Mouse (Mus musculus) neural tube, embryonic 15.5 days (tissue): ENCODE measurements around the gene Glg1. TPM values are rescaled to one million over a fixed set of nuclear protein-coding genes. Genes with fewer than 3 reads are reported as not detected.
A peak's percentile ranks its signal among the peaks of the same experiment; 100 is the strongest.
"Not testable (repeated sequence)": the region's sequence is repeated elsewhere in the genome, so short reads cannot be mapped to it uniquely, and the experiment has no call there.

ENCODE experiments used
- ATAC-seq: fragments of 200-750 bp; cut with Nextera tagmentation; 2 replicates; pipeline ENCODE4 v1.8.0; 2017; ENCODE audit warnings: mild to moderate bottlenecking, moderate TSS enrichment, moderate library complexity; ENCODE audit not compliant: low FRiP score
- H3K27ac ChIP-seq: fragments of 300-500 bp; sonication (generic); replicated peaks from 2 replicates; pipeline ENCODE4 v1.5.1; 2015; ENCODE audit warnings: mild to moderate bottlenecking, inconsistent platforms
- H3K27me3 ChIP-seq: fragments of 300-500 bp; sonication (generic); replicated peaks from 2 replicates; pipeline ENCODE4 v1.6.1; 2015; ENCODE audit warnings: inconsistent platforms
- H3K36me3 ChIP-seq: fragments of 300-500 bp; sonication (generic); 2 replicates; pipeline ENCODE4 v1.6.1; 2015; ENCODE audit warnings: inconsistent platforms
- H3K4me1 ChIP-seq: fragments of 300-500 bp; sonication (generic); 2 replicates; pipeline ENCODE4 v1.6.1; 2015; ENCODE audit warnings: inconsistent platforms
- H3K4me2 ChIP-seq: fragments of 300-500 bp; sonication (generic); 2 replicates; pipeline ENCODE4 v1.6.1; 2015; ENCODE audit warnings: inconsistent platforms, mild to moderate bottlenecking, moderate library complexity
- H3K4me3 ChIP-seq: fragments of 300-500 bp; sonication (generic); replicated peaks from 2 replicates; pipeline ENCODE4 v1.5.1; 2015; ENCODE audit warnings: mild to moderate bottlenecking, inconsistent platforms
- H3K9ac ChIP-seq: fragments of 300-500 bp; sonication (generic); replicated peaks from 2 replicates; pipeline ENCODE4 v1.6.1; 2015; ENCODE audit warnings: mild to moderate bottlenecking, inconsistent platforms
- H3K9me3 ChIP-seq: fragments of 300-500 bp; sonication (generic); replicated peaks from 2 replicates; pipeline ENCODE4 v1.6.1; 2016; ENCODE audit warnings: inconsistent platforms
- WGBS: fragments of 180-500 bp; shearing (Covaris S2); methylation state at CpG from one replicate; pipeline ENCODE4 v1.1.7; 2015; ENCODE audit warnings: mixed read lengths; 5-methylcytosine and 5-hydroxymethylcytosine counted together
- polyA plus RNA-seq: library from polyadenylated mRNA; unstranded; fragments of >200 nt; fragmentation: Nextera tagmentation; extraction: Ambion mirVana; gene quantifications from 2 replicates; pipeline ENCODE4 v1.2.1, GENCODE M21; 2015

Gene Glg1
- 61.0 and 63.6 TPM in 2 replicates for polyA plus RNA-seq

GRCm38 (mm10) chr8:111258631-111259407 lies at the start of gene Glg1:
Glg1 (minus strand) TSS chr8:111259216.
- Histone ChIP-seq H3K4me2 (peak within 1 kb of the TSS; percentile 61), H3K4me3 (peak within 1 kb of the TSS; percentile 56), H3K4me1 (peaks cover 23% of the 10 kb centered on the region), H3K9ac (peak within 1 kb of the TSS; percentile 70), H3K27ac (peak within 1 kb of the TSS; percentile 99), H3K36me3 (no peaks in the 10 kb centered on the region), H3K27me3 (no peaks in the 10 kb centered on the region), H3K9me3 (no peaks in the 10 kb centered on the region)
- under 1% methylated on average over 75 of the region's 76 CpGs for WGBS
- peak; percentile 95 for ATAC-seq

DNA sequence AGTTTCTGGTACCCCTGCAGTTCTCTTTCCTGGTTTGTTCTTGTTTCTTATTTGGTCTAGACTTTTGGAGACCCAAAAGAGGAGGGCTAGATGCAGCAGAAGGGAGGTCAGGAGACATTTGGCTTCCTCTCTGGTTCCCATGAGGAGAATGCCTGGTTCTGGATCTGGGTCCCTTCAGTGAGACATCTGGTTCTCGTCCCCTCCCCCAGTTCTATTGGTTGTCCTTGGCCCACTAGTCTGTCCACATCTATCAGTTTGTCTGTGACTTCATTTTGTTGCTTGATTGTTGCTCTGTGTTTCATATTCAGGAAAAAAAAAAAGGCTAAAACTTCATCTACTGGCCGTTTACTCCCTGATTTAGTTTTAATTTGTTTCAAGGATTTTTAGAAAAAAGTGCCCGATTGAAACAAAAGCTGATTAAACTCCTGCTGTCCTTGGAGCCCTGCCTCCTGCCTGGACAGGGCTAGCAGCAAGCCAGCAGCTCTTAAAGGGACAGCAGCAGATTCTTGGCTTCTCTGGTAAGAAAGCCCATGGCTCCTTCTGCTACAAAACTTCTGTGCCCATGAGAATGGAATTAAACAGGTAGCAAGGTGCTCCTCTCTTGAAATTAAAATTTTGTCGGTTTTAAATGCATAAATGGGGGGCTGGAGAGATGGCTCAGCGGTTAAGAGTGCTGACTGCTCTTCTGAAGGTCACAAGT lies 46.2 kb upstream of the Glg1 start:
- H3K4me1 ChIP-seq = 0 out of 2 replicates have a peak, but pooled peaks cover 3% of the 10 kb centered on the region
- no peak for ATAC-seq
- no peaks in the 10 kb centered on the region for H3K9me3 ChIP-seq
- H3K27me3 ChIP-seq = no peaks in the 10 kb centered on the region
- WGBS = 42% methylated on average over 5 of the region's 5 CpGs
- no peak overlapping the region for H3K27ac ChIP-seq
- no peak overlapping the region for H3K4me3 ChIP-seq
- H3K36me3 ChIP-seq = no peaks in the 10 kb centered on the region
- no peak overlapping the region for H3K9ac ChIP-seq
- no peak overlapping the region for H3K4me2 ChIP-seq

DNA sequence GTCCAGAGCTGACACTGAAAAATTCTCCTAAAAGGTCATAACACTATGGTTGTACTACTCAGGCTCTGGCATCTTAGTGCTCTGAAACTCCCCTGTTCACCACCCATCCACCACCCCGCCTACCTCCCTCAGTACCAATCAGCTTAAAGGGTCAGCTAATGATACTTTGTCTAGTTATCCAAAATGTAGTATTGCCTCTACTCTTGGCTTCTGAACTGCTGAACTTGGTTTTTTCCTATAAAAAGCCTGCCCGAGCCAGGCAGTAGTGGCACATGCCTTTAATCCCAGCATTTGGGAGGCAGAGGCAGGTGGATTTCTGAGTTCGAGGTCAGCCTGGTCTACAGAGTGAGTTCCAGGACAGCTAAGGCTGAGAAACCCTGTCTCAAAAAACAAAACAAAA lies 45.3 kb upstream of the Glg1 start:
- H3K9ac ChIP-seq = no peak overlapping the region
- no peak overlapping the region for H3K4me2 ChIP-seq
- H3K27ac ChIP-seq = no peak overlapping the region
- no peak overlapping the region for H3K4me3 ChIP-seq
- ATAC-seq = no peak
- WGBS = 95% methylated on average over 3 of the region's 3 CpGs
- no peaks in the 10 kb centered on the region for H3K27me3 ChIP-seq
- no peaks in the 10 kb centered on the region for H3K9me3 ChIP-seq
- no peaks in the 10 kb centered on the region for H3K36me3 ChIP-seq
- H3K4me1 ChIP-seq = peaks cover 4% of the 10 kb centered on the region; the same call in 1 of the 2 replicates

DNA sequence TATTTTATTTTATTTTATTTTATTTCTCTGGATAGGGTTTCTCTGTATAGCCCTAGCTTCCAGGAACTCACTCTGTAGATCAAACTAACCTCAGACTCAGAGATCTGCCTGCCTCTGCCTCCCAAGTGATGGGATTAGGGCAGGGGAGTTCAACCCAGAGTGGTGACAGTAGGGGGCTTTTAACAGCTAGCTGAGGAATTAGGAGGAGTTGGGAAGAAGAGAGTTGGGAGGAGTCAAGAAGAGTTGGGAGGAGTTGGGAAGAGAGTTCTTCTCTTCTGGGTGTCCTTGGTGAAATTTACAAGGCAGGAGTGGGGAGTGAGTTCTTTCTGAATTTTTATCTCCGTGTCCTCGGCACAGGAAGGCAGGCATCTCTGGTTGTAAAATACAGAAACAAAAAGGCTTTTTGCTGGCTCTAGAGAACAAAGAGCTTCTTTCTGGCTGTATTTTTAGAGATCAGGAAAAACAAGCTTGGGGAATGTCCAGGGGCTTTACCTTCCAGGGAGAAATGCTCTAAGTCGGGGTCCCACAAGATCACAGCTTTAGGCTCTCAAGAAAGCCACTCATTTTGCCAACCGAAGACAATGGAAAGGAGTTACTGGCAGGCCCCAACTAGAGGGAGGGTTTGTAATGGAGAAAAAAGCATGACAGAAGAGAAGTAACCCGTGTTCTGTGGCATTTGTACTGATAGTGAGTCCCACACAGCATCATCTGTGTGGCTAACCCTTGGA lies 44.2 kb upstream of the Glg1 start:
- not testable (repeated sequence) for ATAC-seq, H3K4me3 ChIP-seq, H3K27me3 ChIP-seq, H3K9ac ChIP-seq, H3K36me3 ChIP-seq, H3K4me2 ChIP-seq, H3K9me3 ChIP-seq, H3K27ac ChIP-seq
- H3K4me1 ChIP-seq = peaks cover 13% of the 10 kb centered on the region
- WGBS = 73% methylated on average over 5 of the region's 5 CpGs

DNA sequence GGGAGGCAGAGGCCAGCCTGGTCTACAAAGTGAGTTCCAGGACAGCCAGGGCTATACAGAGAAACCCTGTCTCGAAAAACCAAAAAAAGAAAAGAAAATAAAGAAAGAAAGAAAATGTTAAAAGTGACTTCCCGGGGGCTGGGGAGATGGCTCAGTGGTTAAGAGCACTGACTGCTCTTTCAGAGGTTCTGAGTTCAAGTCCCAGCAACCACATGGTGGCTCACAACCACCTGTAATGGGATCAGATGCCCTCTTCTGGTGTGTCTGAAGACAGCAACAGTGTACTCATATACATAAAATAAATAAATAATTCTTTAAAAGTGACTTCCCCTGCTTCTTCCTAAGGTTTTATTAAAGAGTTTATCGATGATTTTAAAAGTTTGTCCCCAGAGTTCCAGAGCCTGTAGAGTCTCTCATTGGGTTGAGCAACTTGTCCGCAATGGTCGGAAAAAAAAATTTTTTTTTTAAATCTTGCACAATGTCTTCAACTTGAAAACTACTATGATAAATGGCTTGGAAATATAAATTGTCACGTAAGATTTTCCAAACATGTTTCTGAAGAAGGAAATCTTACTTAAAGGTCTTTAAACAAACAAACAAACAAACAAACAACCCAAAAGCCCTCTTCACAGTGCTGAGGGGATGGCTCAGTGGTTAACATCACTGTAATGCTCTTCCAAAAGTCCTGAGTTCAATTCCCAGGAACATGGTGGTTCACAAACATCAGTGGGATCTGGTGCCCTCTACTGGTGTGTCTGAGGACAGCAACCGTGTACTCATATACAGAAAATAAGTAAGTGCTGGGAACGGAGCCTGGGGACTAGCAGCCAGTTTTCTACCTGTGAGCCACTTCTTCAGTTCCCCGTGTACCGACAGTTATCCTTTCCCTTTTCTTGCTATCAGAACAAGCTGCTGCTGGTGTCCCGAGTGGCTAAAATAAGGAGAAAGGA lies 41.9 kb upstream of the Glg1 start:
- Histone ChIP-seq H3K4me2 (peak overlapping the region; percentile 49), H3K4me3 (peak overlapping the region; percentile 96)

DNA sequence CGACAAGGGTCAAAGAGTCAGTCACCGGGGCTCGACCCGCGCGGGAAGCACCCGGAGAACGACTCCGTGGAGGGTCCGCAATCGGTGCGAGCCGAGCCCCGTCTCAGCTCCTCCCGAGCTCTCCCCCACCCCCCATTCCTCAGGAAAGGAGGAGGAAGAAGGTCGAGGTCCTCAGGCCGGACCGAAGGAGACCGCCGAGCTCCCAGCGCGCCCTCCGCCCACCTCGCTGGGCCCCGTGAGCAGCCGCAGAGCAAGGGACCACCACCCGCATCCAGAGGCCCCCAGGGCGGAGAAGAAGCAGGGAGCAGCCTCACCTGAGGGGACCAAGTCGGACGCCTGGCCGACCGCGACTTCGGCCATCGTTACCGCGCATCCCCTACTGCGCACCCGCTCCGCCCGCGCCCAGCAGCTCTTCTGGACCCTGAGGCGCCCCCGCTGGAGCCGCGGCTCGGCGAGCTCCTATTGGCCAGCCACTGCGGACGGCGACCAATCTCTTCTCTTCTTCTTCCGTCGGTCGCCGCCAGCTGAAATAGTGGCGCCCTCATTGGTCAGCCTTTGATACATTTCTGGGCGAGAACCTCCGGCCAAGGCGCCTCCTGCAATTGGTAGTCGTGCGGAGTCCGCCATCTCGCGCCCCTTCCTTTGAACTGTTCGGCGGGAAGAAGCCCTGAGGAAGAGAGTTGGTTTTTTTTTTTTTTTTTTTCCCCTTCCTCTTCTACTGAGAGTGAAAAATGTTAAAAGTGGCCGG lies 41.0 kb upstream of the Glg1 start, which contains the start of gene Rfwd3:
Gene Rfwd3, minus strand, starts transcription at position 402 of the 748 bp plus-strand sequence.
- Histone ChIP-seq H3K36me3 (peaks cover 8% of the 10 kb centered on the region), H3K9ac (peak within 1 kb of the TSS; percentile 84), H3K4me3 (peak within 1 kb of the TSS; percentile 96), H3K4me1 (peaks cover 20% of the 10 kb centered on the region), H3K27me3 (no peaks in the 10 kb centered on the region), H3K4me2 (peak within 1 kb of the TSS; percentile 77), H3K27ac (peak within 1 kb of the TSS; percentile 81), H3K9me3 (no peaks in the 10 kb centered on the region)
- WGBS = under 1% methylated on average over 66 of the region's 67 CpGs
- peak; percentile 100 for ATAC-seq

More for the DNA sequence above, 41.9 kb upstream of the Glg1 start:
- Histone ChIP-seq H3K27ac (no peak overlapping the region), H3K9ac (no peak overlapping the region), H3K4me1 (peaks cover 17% of the 10 kb centered on the region), H3K9me3 (no peaks in the 10 kb centered on the region), H3K27me3 (no peaks in the 10 kb centered on the region), H3K36me3 (peaks cover 5% of the 10 kb centered on the region)
- no peak for ATAC-seq
- 66% methylated on average over 11 of the region's 11 CpGs for WGBS

GRCm38 (mm10) chr8:111299363-111299820 lies 40.4 kb upstream of the Glg1 start:
- ATAC-seq = no peak
- WGBS = under 1% methylated on average over 28 of the region's 28 CpGs

GRCm38 (mm10) chr8:111298011-111298410 lies 39.0 kb upstream of the Glg1 start:
- Histone ChIP-seq H3K27ac (no peak overlapping the region), H3K36me3 (peaks cover 16% of the 10 kb centered on the region), H3K27me3 (no peaks in the 10 kb centered on the region), H3K9ac (no peak overlapping the region), H3K4me1 (peaks cover 20% of the 10 kb centered on the region), H3K4me3 (no peak overlapping the region), H3K4me2 (no peak overlapping the region), H3K9me3 (no peaks in the 10 kb centered on the region)
- no peak for ATAC-seq
- 97% methylated on average over 1 of the region's 1 CpGs for WGBS

More at GRCm38 (mm10) chr8:111299363-111299820, 40.4 kb upstream of the Glg1 start:
- no peaks in the 10 kb centered on the region for H3K27me3 ChIP-seq
- no peaks in the 10 kb centered on the region for H3K9me3 ChIP-seq
- H3K36me3 ChIP-seq = peaks cover 8% of the 10 kb centered on the region
- peak overlapping the region; percentile 84 for H3K9ac ChIP-seq
- peak overlapping the region; percentile 96 for H3K4me3 ChIP-seq
- H3K4me1 ChIP-seq = peaks cover 20% of the 10 kb centered on the region
- peak overlapping the region; percentile 77 for H3K4me2 ChIP-seq
- peak overlapping the region; percentile 81 for H3K27ac ChIP-seq

GRCm38 (mm10) chr8:111291733-111292132 lies 32.7 kb upstream of the Glg1 start:
- H3K9ac ChIP-seq = no peak overlapping the region
- peaks cover 2% of the 10 kb centered on the region; the same call in 1 of the 2 replicates for H3K4me1 ChIP-seq
- H3K27ac ChIP-seq = no peak overlapping the region
- no peak for ATAC-seq
- no peaks in the 10 kb centered on the region for H3K9me3 ChIP-seq
- H3K4me2 ChIP-seq = no peak overlapping the region
- H3K27me3 ChIP-seq = no peaks in the 10 kb centered on the region
- 92% methylated on average over 7 of the region's 7 CpGs for WGBS
- H3K36me3 ChIP-seq = peaks cover 58% of the 10 kb centered on the region
- no peak overlapping the region for H3K4me3 ChIP-seq

- 99% methylated on average over 7 of the region's 7 CpGs for WGBS
- Histone ChIP-seq H3K9ac (no peak overlapping the region), H3K27ac (no peak overlapping the region), H3K4me3 (no peak overlapping the region), H3K4me1 (peaks cover 2% of the 10 kb centered on the region; the same call in 1 of the 2 replicates), H3K36me3 (peaks cover 66% of the 10 kb centered on the region), H3K9me3 (no peaks in the 10 kb centered on the region), H3K27me3 (no peaks in the 10 kb centered on the region), H3K4me2 (no peak overlapping the region)
- no peak for ATAC-seq
Observed at GRCm38 (mm10) chr8:111290586-111290985, 31.6 kb upstream of the Glg1 start.
